Mouse (Mus musculus) sigmoid colon, adult 10 weeks (tissue): ENCODE measurements around the gene Uts2. TPM values are rescaled to one million over a fixed set of nuclear protein-coding genes. Genes with fewer than 3 reads are reported as not detected.

ENCODE experiments used
- polyA plus RNA-seq: library from polyadenylated mRNA; stranded (reverse); fragments of 350-450 nt; fragmentation: Illumina TruSeq; extraction: RNeasy Lipid Tissue Mini Kit (QIAGEN cat#74804); gene quantifications from one replicate; pipeline ENCODE4 v1.2.3, GENCODE M21; 2014; ENCODE audit warnings: low read depth, low replicate concordance

The Uts2 gene
- polyA plus RNA-seq = not detected

GRCm38 (mm10) chr4:150996797-150997196, at the start of gene Uts2:
Gene Uts2, plus strand, starts transcription at chr4:150997097.

GRCm38 (mm10) chr4:151044037-151044943, 47.4 kb downstream of the Uts2 start, which contains the start of gene Per3:
Gene Per3, minus strand, starts transcription at chr4:151044665.

Other genes with a start within 250 kb of the Uts2 start
- gene Errfi1, start 143.2 kb upstream of the Uts2 start, polyA plus RNA-seq = 104 TPM
- gene Park7, start 82.7 kb upstream of the Uts2 start, polyA plus RNA-seq = 10.4 TPM
- 0.63 TPM for gene Tnfrsf9, start 82.5 kb upstream of the Uts2 start, polyA plus RNA-seq
- gene Per3, start 47.6 kb downstream of the Uts2 start, polyA plus RNA-seq = 10.5 TPM
- 230 TPM for gene Vamp3, start 60.9 kb downstream of the Uts2 start, polyA plus RNA-seq
- gene Gm13090, start 92.5 kb downstream of the Uts2 start, polyA plus RNA-seq = not detected